Mouse (Mus musculus) embryonic facial prominence, embryonic 14.5 days (tissue): Measurements from ENCODE around the gene Adgrl3. TPM values are rescaled to one million over a fixed set of nuclear protein-coding genes. Genes with fewer than 3 reads are reported as not detected.

Experiments used
- ATAC-seq: fragments of 200-750 bp; cut with Nextera tagmentation; 2 replicates; pipeline ENCODE4 v1.8.0; 2017; ENCODE audit warnings: low read depth, moderate number of reproducible peaks, moderate TSS enrichment
- DNase-seq: peaks from one replicate; pipeline ENCODE4 v3.0.0-alpha.2; 2015; ENCODE audit warnings: low spot score
- H3K27ac ChIP-seq: fragments of 300-500 bp; sonication (generic); replicated peaks from 2 replicates; pipeline ENCODE4 v1.5.1; 2014; ENCODE audit warnings: low read depth, mild to moderate bottlenecking, low read length, moderate library complexity
- H3K27me3 ChIP-seq: fragments of 300-500 bp; sonication (generic); replicated peaks from 2 replicates; pipeline ENCODE4 v1.6.1; 2014; ENCODE audit warnings: low read length; ENCODE audit not compliant: control insufficient read depth, insufficient read depth
- H3K36me3 ChIP-seq: fragments of 300-500 bp; sonication (generic); 2 replicates; pipeline ENCODE4 v1.6.1; 2014; ENCODE audit warnings: low read length, mixed read lengths; ENCODE audit not compliant: control insufficient read depth, insufficient read depth
- H3K4me1 ChIP-seq: fragments of 300-500 bp; sonication (generic); 2 replicates; pipeline ENCODE4 v1.6.1; 2014; ENCODE audit warnings: antibody characterized with exemption, low read length; ENCODE audit not compliant: control insufficient read depth, insufficient read depth
- H3K4me2 ChIP-seq: fragments of 300-500 bp; sonication (generic); 2 replicates; pipeline ENCODE4 v1.6.1; 2014; ENCODE audit warnings: low read depth, mild to moderate bottlenecking, low read length, moderate library complexity, mixed read lengths
- H3K4me3 ChIP-seq: fragments of 300-500 bp; sonication (generic); 2 replicates; pipeline ENCODE4 v1.5.1; 2014; ENCODE audit warnings: low read depth, mild to moderate bottlenecking, low read length
- H3K9ac ChIP-seq: fragments of 300-500 bp; sonication (generic); 2 replicates; pipeline ENCODE4 v1.6.1; 2014; ENCODE audit warnings: low read depth, mild to moderate bottlenecking, low read length, moderate library complexity, mixed read lengths
- H3K9me3 ChIP-seq: fragments of 300-500 bp; sonication (generic); 2 replicates; pipeline ENCODE4 v1.6.1; 2016; ENCODE audit warnings: low read length; ENCODE audit not compliant: control insufficient read depth
- WGBS: fragments of 180-500 bp; shearing (Covaris S2); extraction: QIAGEN DNeasy Blood & Tissue Kit; methylation state at CpG from one replicate; pipeline ENCODE4 v1.1.7; 2014; 5-methylcytosine and 5-hydroxymethylcytosine counted together
- polyA plus RNA-seq: library from polyadenylated mRNA; unstranded; fragments of >200 nt; fragmentation: Nextera tagmentation; extraction: Ambion mirVana; gene quantifications from 2 replicates; pipeline ENCODE4 v1.2.1, GENCODE M21; 2014

The Adgrl3 gene
- polyA plus RNA-seq, 1 experiment from 2014 or later = 26.0 TPM

DNA sequence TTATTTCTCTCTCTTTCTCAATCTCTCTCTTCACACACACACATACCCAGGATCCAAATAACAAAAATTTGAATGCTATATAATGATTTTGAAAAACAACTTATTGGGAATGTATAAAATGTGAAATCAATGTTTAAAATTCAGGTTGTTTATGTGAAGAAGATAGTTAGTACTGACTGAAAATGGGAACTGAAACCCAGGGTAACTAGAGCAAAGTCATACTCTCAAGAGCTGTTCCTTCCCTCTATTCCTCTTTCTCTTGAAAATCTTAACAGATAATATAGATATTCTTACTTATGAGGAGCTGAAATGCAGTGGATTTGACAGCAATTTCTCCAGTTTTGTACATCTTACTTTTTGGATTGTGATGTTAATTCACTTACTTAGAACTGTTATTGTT lies 281.9 kb downstream of the Adgrl3 start:
- Histone ChIP-seq H3K9me3 (no peaks in the 10 kb centered on the region), H3K4me1 (no peaks in the 10 kb centered on the region)
- no peak for ATAC-seq

GRCm38 (mm10) chr5:81317406-81318112 lies 297.6 kb downstream of the Adgrl3 start:
- 93% methylated on average over 3 of the region's 3 CpGs for WGBS
- no peak overlapping the region for H3K4me3 ChIP-seq
- H3K36me3 ChIP-seq = no peaks in the 10 kb centered on the region
- H3K9ac ChIP-seq = no peak overlapping the region
- no peaks in the 10 kb centered on the region for H3K27me3 ChIP-seq
- DNase-seq = no peak
- no peaks in the 10 kb centered on the region for H3K4me1 ChIP-seq
- no peak for ATAC-seq
- H3K27ac ChIP-seq = no peak overlapping the region
- no peaks in the 10 kb centered on the region for H3K9me3 ChIP-seq
- H3K4me2 ChIP-seq = no peak overlapping the region

More for the DNA sequence above, 281.9 kb downstream of the Adgrl3 start:
- DNase-seq = no peak
- Histone ChIP-seq H3K9ac (no peak overlapping the region), H3K27me3 (no peaks in the 10 kb centered on the region), H3K4me3 (no peak overlapping the region), H3K4me2 (no peak overlapping the region), H3K36me3 (no peaks in the 10 kb centered on the region), H3K27ac (no peak overlapping the region)

DNA sequence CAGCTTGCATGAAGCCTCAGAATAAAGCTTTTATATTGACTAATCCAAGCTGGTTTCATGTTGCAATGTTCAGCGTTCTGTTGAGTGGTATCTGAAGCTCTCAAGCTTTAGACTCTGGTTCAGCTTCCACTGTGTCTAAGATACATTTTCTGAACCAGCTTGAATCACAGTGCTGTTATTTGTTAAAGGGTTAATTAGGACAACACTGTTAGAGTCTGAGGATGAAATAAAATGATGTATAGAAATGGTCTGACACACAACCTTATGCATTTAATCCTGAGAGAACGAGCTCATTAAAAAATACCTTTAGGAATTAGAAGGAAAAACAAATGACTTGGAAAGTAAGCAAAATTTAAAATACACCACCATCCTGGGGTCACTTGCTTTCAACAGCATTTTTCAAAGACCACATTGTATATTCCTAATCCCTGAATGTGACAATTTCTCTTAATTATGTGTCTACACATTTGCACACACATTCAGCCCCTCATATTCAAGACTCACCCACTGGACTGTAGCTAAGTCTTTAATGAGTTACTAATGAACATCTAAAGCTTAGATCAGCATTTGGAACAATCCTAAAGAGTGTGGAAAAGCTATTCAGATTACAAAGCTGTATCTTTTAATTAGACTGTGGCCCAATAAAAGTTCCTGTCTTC lies 301.5 kb downstream of the Adgrl3 start:
- H3K4me1 ChIP-seq = no peaks in the 10 kb centered on the region
- H3K36me3 ChIP-seq = no peaks in the 10 kb centered on the region
- H3K27me3 ChIP-seq = no peaks in the 10 kb centered on the region
- H3K9ac ChIP-seq = no peak overlapping the region
- no peak overlapping the region for H3K27ac ChIP-seq
- H3K4me2 ChIP-seq = no peak overlapping the region
- 69% methylated on average over 2 of the region's 2 CpGs for WGBS
- no peak for DNase-seq
- ATAC-seq = no peak
- H3K9me3 ChIP-seq = no peaks in the 10 kb centered on the region
- no peak overlapping the region for H3K4me3 ChIP-seq

GRCm38 (mm10) chr5:81322064-81322463 lies 302.1 kb downstream of the Adgrl3 start:
- ATAC-seq (no peak), DNase-seq (no peak)
- H3K4me1 ChIP-seq = no peaks in the 10 kb centered on the region
- no peak overlapping the region for H3K4me3 ChIP-seq
- H3K9me3 ChIP-seq = no peaks in the 10 kb centered on the region
- no peaks in the 10 kb centered on the region for H3K27me3 ChIP-seq
- no peak overlapping the region for H3K9ac ChIP-seq
- no peak overlapping the region for H3K27ac ChIP-seq
- no peaks in the 10 kb centered on the region for H3K36me3 ChIP-seq
- 88% methylated on average over 4 of the region's 4 CpGs for WGBS
- H3K4me2 ChIP-seq = no peak overlapping the region

DNA sequence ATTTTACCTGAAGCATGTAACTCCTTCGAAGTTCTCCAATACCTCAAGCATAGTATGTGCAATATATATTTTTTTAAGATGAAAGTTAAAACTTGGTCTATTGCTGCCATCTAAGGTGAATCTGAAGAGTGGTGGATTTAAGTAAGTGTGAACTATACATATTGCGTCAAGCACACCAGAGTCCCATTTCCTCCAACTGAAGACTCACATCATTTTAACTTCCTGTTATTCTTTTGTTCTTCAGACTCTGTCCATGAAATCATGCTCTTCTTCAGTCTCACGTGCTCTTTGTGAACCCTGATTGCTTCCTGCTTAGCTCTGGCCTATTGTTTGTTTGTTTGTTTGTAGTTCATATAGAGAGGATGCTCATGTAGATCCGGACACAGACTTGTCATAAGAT lies 307.0 kb downstream of the Adgrl3 start:
- Histone ChIP-seq H3K9me3 (no peaks in the 10 kb centered on the region), H3K27me3 (no peaks in the 10 kb centered on the region), H3K4me3 (no peak overlapping the region), H3K27ac (no peak overlapping the region), H3K4me2 (no peak overlapping the region), H3K9ac (no peak overlapping the region), H3K4me1 (no peaks in the 10 kb centered on the region), H3K36me3 (no peaks in the 10 kb centered on the region)
- ATAC-seq (no peak), DNase-seq (no peak)
- 63% methylated on average over 4 of the region's 4 CpGs for WGBS

GRCm38 (mm10) chr5:81327392-81327791 lies 307.5 kb downstream of the Adgrl3 start:
- WGBS = 38% methylated on average over 1 of the region's 1 CpGs
- DNase-seq (peak; percentile 14), ATAC-seq (no peak)

GRCm38 (mm10) chr5:81329571-81329971 lies 309.6 kb downstream of the Adgrl3 start:
- Histone ChIP-seq H3K4me1 (no peaks in the 10 kb centered on the region), H3K4me2 (peak overlapping the region; percentile 23; the same call in 1 of the 2 replicates), H3K4me3 (no peak overlapping the region), H3K36me3 (no peaks in the 10 kb centered on the region), H3K9ac (no peak overlapping the region), H3K27ac (no peak overlapping the region), H3K27me3 (no peaks in the 10 kb centered on the region), H3K9me3 (no peaks in the 10 kb centered on the region)
- WGBS = 26% methylated on average over 18 of the region's 18 CpGs
- ATAC-seq (0 out of 2 replicates have a peak, but pooled peaks have one; percentile 37), DNase-seq (no peak)

More at GRCm38 (mm10) chr5:81327392-81327791, 307.5 kb downstream of the Adgrl3 start:
- H3K4me2 ChIP-seq = no peak overlapping the region
- no peak overlapping the region for H3K9ac ChIP-seq
- H3K27ac ChIP-seq = no peak overlapping the region
- no peaks in the 10 kb centered on the region for H3K4me1 ChIP-seq
- H3K4me3 ChIP-seq = no peak overlapping the region
- H3K9me3 ChIP-seq = no peaks in the 10 kb centered on the region
- no peaks in the 10 kb centered on the region for H3K27me3 ChIP-seq
- H3K36me3 ChIP-seq = no peaks in the 10 kb centered on the region

DNA sequence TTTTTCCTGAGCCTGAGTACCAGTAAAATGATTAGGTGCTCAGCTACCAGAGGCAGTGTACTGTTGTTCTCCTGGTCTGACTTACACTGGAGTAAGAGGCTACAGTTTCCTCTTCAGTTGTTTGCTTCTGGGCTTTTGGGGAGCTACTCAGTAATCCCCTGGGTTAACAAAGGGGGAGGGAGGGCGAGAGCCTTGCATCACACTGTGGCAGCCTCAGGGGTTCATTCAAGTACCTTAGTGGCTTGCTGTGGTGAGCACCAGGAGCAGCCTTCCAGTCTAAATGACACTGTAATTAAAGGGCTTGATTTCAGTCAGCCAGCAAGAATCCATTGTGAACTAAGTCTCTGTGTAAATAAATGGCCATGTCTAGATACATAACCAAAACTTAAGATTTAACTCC lies 324.4 kb downstream of the Adgrl3 start:
- peak; percentile 78 for DNase-seq
- H3K9ac ChIP-seq = no peak overlapping the region
- 53% methylated on average over 1 of the region's 1 CpGs for WGBS

DNA sequence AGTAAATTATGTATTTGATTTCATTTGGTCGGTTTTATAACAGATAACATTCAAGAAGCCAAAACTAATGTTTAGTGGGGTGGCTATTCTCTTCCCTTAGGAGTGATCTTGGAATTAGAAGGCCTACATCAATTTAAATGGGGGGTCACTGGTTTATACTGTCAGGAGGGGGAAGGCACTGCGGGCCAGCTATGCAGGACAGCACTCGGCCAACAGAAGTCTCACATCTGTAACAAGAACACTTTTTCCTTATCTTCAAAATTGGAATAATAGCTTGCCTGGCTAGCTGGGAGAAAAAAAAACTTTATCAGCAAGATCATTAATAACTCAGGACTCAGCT lies 325.1 kb downstream of the Adgrl3 start:
- Histone ChIP-seq H3K9me3 (no peaks in the 10 kb centered on the region), H3K36me3 (no peaks in the 10 kb centered on the region), H3K4me2 (no peak overlapping the region), H3K9ac (no peak overlapping the region), H3K4me1 (no peaks in the 10 kb centered on the region; the same call in 1 of the 2 replicates), H3K4me3 (no peak overlapping the region), H3K27ac (no peak overlapping the region), H3K27me3 (no peaks in the 10 kb centered on the region)
- DNase-seq (no peak), ATAC-seq (no peak)
- WGBS = 46% methylated on average over 3 of the region's 3 CpGs

More for the DNA sequence above, 324.4 kb downstream of the Adgrl3 start:
- Histone ChIP-seq H3K4me2 (no peak overlapping the region), H3K36me3 (no peaks in the 10 kb centered on the region), H3K4me1 (no peaks in the 10 kb centered on the region; the same call in 1 of the 2 replicates), H3K27ac (no peak overlapping the region), H3K27me3 (no peaks in the 10 kb centered on the region), H3K9me3 (no peaks in the 10 kb centered on the region), H3K4me3 (no peak overlapping the region)
- peak; percentile 94 for ATAC-seq
